Comparison of ENCODE assay signal across 9 mouse cellular contexts in genomic region chr11:101175636-101176116, GRCm38 (mm10). TPM values are rescaled to one million over a fixed set of nuclear protein-coding genes. Genes with fewer than 3 reads are reported as not detected.
A peak's percentile ranks its signal among the peaks of the same experiment; 100 is the strongest.
DNase-seq lines count a peak whose midpoint lies in the region; ATAC-seq and TF ChIP-seq lines count a peak whose summit lies in the region.
"Had no signal": no experiment of that assay in that cellular context is flagged by ENCODE, and none has a peak within 500 bp of the region (broad histone marks: within the 10 kb centered on the region; RNA-seq: fewer than 3 reads in every experiment).

No protein-coding gene starts in this region.

- 0 out of 2 replicates have a peak overlapping the region, but pooled peaks have one; percentile 11 for H3K4me3 ChIP-seq in neural tube, embryonic 11.5 days (ENCODE audit: low read depth, low read length)
- peak overlapping the region; percentile 55 for H3K4me3 ChIP-seq in hindbrain, embryonic 16.5 days (ENCODE audit: low read length)
- H3K4me3 ChIP-seq in midbrain, postnatal 0 days (ENCODE audit: low read depth, low read length): peak overlapping the region; percentile 48

- no peak overlapping the region for H3K9ac ChIP-seq in neural tube, embryonic 11.5 days (ENCODE audit: low read length)
- peak overlapping the region; percentile 79 for H3K9ac ChIP-seq in hindbrain, embryonic 16.5 days (ENCODE audit: low read depth, low read length)
- H3K9ac ChIP-seq in midbrain, postnatal 0 days (replicated peaks; ENCODE audit: low read length, poor library complexity, severe bottlenecking): peak overlapping the region; percentile 66

- H3K4me1 ChIP-seq in neural tube, embryonic 11.5 days (ENCODE audit: control insufficient read depth, insufficient read depth, low read length): peaks cover 10% of the 10 kb centered on the region; the same call in 1 of the 2 replicates
- H3K4me1 ChIP-seq in hindbrain, embryonic 16.5 days (ENCODE audit: control insufficient read depth, insufficient read depth, low read depth, low read length): peaks cover 59% of the 10 kb centered on the region
- peaks cover 26% of the 10 kb centered on the region for H3K4me1 ChIP-seq in midbrain, postnatal 0 days (ENCODE audit: insufficient read depth, low read length)

- WGBS in neural tube, embryonic 11.5 days: 10% methylated on average over 11 of the region's 11 CpGs
- 12% methylated on average over 11 of the region's 11 CpGs for WGBS in hindbrain, embryonic 16.5 days
- 9% methylated on average over 11 of the region's 11 CpGs for WGBS in midbrain, postnatal 0 days

- ATAC-seq in neural tube, embryonic 11.5 days (ENCODE audit: insufficient read depth, low FRiP score, low TSS enrichment): no peak
- no peak for ATAC-seq in hindbrain, embryonic 16.5 days
- ATAC-seq in midbrain, postnatal 0 days (ENCODE audit: low FRiP score): no peak

- peaks cover 52% of the 10 kb centered on the region for H3K27me3 ChIP-seq in neural tube, embryonic 11.5 days (ENCODE audit: control insufficient read depth, insufficient read depth, low read length)
- H3K27me3 ChIP-seq in hindbrain, embryonic 16.5 days (replicated peaks; ENCODE audit: control insufficient read depth, insufficient read depth, low read length): peaks cover 6% of the 10 kb centered on the region
- H3K27me3 ChIP-seq in midbrain, postnatal 0 days (ENCODE audit: insufficient read depth, low read length): 0 out of 2 replicates have a peak, but pooled peaks cover 7% of the 10 kb centered on the region

- peak overlapping the region; percentile 19; the same call in 1 of the 2 replicates for H3K4me2 ChIP-seq in neural tube, embryonic 11.5 days (ENCODE audit: low read depth)
- H3K4me2 ChIP-seq in hindbrain, embryonic 16.5 days (ENCODE audit: low read length): peak overlapping the region; percentile 77
- H3K4me2 ChIP-seq in midbrain, postnatal 0 days (ENCODE audit: low read depth, low read length, poor library complexity, severe bottlenecking): peak overlapping the region; percentile 53

- DNase-seq in adrenal gland, postnatal 14 days: peak; percentile 51
- DNase-seq in adrenal gland, adult 18-20 months (ENCODE audit: low spot score in 2 of 2): no peak
- DNase-seq in neural tube, embryonic 11.5 days (ENCODE audit: low spot score): no peak
- no peak for DNase-seq in neural tube, embryonic 10.5 days (ENCODE audit: extremely low spot score, low spot score)
- DNase-seq in midbrain, postnatal 0 days (ENCODE audit: low spot score): peak; percentile 81
- no peak for DNase-seq in thymus, postnatal 14 days
- DNase-seq in gastrocnemius, postnatal 25 days: no peak

- TF ChIP-seq CTCF in midbrain, postnatal 0 days (IDR thresholded peaks at IDR 0.05): no peak

- H3K36me3 ChIP-seq in neural tube, embryonic 11.5 days (ENCODE audit: control insufficient read depth, insufficient read depth, low read length): no peaks in the 10 kb centered on the region
- no peaks in the 10 kb centered on the region for H3K36me3 ChIP-seq in hindbrain, embryonic 16.5 days (ENCODE audit: control insufficient read depth, insufficient read depth, low read length)
- H3K36me3 ChIP-seq in midbrain, postnatal 0 days (ENCODE audit: insufficient read depth, low read length): no peaks in the 10 kb centered on the region

- H3K9me3 ChIP-seq in neural tube, embryonic 11.5 days (ENCODE audit: control insufficient read depth, low read length): no peaks in the 10 kb centered on the region
- H3K9me3 ChIP-seq in hindbrain, embryonic 16.5 days (ENCODE audit: control insufficient read depth, low read length): no peaks in the 10 kb centered on the region
- no peaks in the 10 kb centered on the region for H3K9me3 ChIP-seq in midbrain, postnatal 0 days (ENCODE audit: low read length)

- H3K27ac ChIP-seq in neural tube, embryonic 11.5 days (ENCODE audit: low read depth, low read length): no peak overlapping the region
- peak overlapping the region; percentile 83; the same call in 1 of the 2 replicates for H3K27ac ChIP-seq in hindbrain, embryonic 16.5 days (ENCODE audit: low read depth, low read length)
- H3K27ac ChIP-seq in midbrain, postnatal 0 days (ENCODE audit: low read depth, low read length): peak overlapping the region; percentile 67

RNA-seq across cellular contexts. Expression of gene Ccr10, which starts 0.4 kb away (rescaled TPM):
- total RNA-seq in adrenal gland, postnatal 14 days (2021): 1.4 and 1.5 TPM in 2 replicates
- total RNA-seq in adrenal gland, adult 18-20 months (2021): under 1 TPM in 1 of 2 experiments, not detected in 1; 0.51 TPM
- 0.14 and 0.44 TPM in 2 replicates for polyA plus RNA-seq in neural tube, embryonic 11.5 days (2014; fragmentation: Nextera tagmentation; extraction: Ambion mirVana)
- 0.32 and 0.60 TPM in 2 replicates for polyA plus RNA-seq in hindbrain, embryonic 16.5 days (2015; fragmentation: Nextera tagmentation; extraction: Ambion mirVana)
- 0.61 and 1.4 TPM in 2 replicates for total RNA-seq in midbrain, postnatal 0 days (2014; rRNA removed)
- polyA plus RNA-seq in midbrain, postnatal 0 days (2015; fragmentation: Nextera tagmentation; extraction: Ambion mirVana): 0.75 and 0.83 TPM in 2 replicates
- total RNA-seq in gastrocnemius, postnatal 25 days (2021): not detected
- total RNA-seq: neutrophil, adult 5-6 weeks had no signal

RNA-seq across cellular contexts. Expression of gene Plekhh3, which starts 4.5 kb away (rescaled TPM):
- total RNA-seq in adrenal gland, postnatal 14 days (2021): 30.5 and 32.7 TPM in 2 replicates
- 10 to 100 TPM; 24.3 to 25.6 TPM for total RNA-seq in adrenal gland, adult 18-20 months (2021)
- polyA plus RNA-seq in neural tube, embryonic 11.5 days (2014; fragmentation: Nextera tagmentation; extraction: Ambion mirVana): 9.2 and 11.8 TPM in 2 replicates
- polyA plus RNA-seq in hindbrain, embryonic 16.5 days (2015; fragmentation: Nextera tagmentation; extraction: Ambion mirVana): 9.3 and 9.5 TPM in 2 replicates
- 13.7 and 23.4 TPM in 2 replicates for total RNA-seq in midbrain, postnatal 0 days (2014; rRNA removed)
- 5.8 and 6.2 TPM in 2 replicates for polyA plus RNA-seq in midbrain, postnatal 0 days (2015; fragmentation: Nextera tagmentation; extraction: Ambion mirVana)
- total RNA-seq in gastrocnemius, postnatal 25 days (2021): 10 to 100 TPM; 18.4 to 24.0 TPM

RNA-seq across cellular contexts. Expression of gene Cntnap1, which starts 5.4 kb away (rescaled TPM):
- total RNA-seq in adrenal gland, postnatal 14 days (2021): 10.9 and 13.5 TPM in 2 replicates
- total RNA-seq in adrenal gland, adult 18-20 months (2021): 1 to 10 TPM; 6.4 to 7.3 TPM
- polyA plus RNA-seq in neural tube, embryonic 11.5 days (2014; fragmentation: Nextera tagmentation; extraction: Ambion mirVana): 0.94 and 1.0 TPM in 2 replicates
- 8.7 and 11.2 TPM in 2 replicates for polyA plus RNA-seq in hindbrain, embryonic 16.5 days (2015; fragmentation: Nextera tagmentation; extraction: Ambion mirVana)
- total RNA-seq in midbrain, postnatal 0 days (2014; rRNA removed): 12.5 and 15.0 TPM in 2 replicates
- polyA plus RNA-seq in midbrain, postnatal 0 days (2015; fragmentation: Nextera tagmentation; extraction: Ambion mirVana): 3.0 and 3.2 TPM in 2 replicates
- 1 to 10 TPM in 1 of 2 experiments, under 1 TPM in 1; 0.99 to 2.2 TPM for total RNA-seq in gastrocnemius, postnatal 25 days (2021)
- total RNA-seq: neutrophil, adult 5-6 weeks had no signal

RNA-seq across cellular contexts. Expression of gene Tubg2, which starts 20.0 kb away (rescaled TPM):
- 7.2 and 7.9 TPM in 2 replicates for total RNA-seq in adrenal gland, postnatal 14 days (2021)
- total RNA-seq in adrenal gland, adult 18-20 months (2021): 1 to 10 TPM; 5.9 to 6.4 TPM
- polyA plus RNA-seq in neural tube, embryonic 11.5 days (2014; fragmentation: Nextera tagmentation; extraction: Ambion mirVana): 6.2 and 6.9 TPM in 2 replicates
- 56.9 and 60.3 TPM in 2 replicates for polyA plus RNA-seq in hindbrain, embryonic 16.5 days (2015; fragmentation: Nextera tagmentation; extraction: Ambion mirVana)
- 38.4 and 40.6 TPM in 2 replicates for total RNA-seq in midbrain, postnatal 0 days (2014; rRNA removed)
- polyA plus RNA-seq in midbrain, postnatal 0 days (2015; fragmentation: Nextera tagmentation; extraction: Ambion mirVana): 86.1 and 93.8 TPM in 2 replicates
- total RNA-seq in gastrocnemius, postnatal 25 days (2021): 1 to 10 TPM; 2.7 to 2.8 TPM

RNA-seq across cellular contexts. Expression of gene Ezh1, which starts 50.6 kb away (rescaled TPM):
- total RNA-seq in adrenal gland, postnatal 14 days (2021): 28.8 and 37.7 TPM in 2 replicates
- 10 to 100 TPM; 29.5 to 35.6 TPM for total RNA-seq in adrenal gland, adult 18-20 months (2021)
- 11.2 and 12.4 TPM in 2 replicates for polyA plus RNA-seq in neural tube, embryonic 11.5 days (2014; fragmentation: Nextera tagmentation; extraction: Ambion mirVana)
- polyA plus RNA-seq in hindbrain, embryonic 16.5 days (2015; fragmentation: Nextera tagmentation; extraction: Ambion mirVana): 30.0 and 32.4 TPM in 2 replicates
- total RNA-seq in midbrain, postnatal 0 days (2014; rRNA removed): 26.5 and 40.0 TPM in 2 replicates
- 25.4 and 25.9 TPM in 2 replicates for polyA plus RNA-seq in midbrain, postnatal 0 days (2015; fragmentation: Nextera tagmentation; extraction: Ambion mirVana)
- 10 to 100 TPM; 17.8 to 18.9 TPM for total RNA-seq in gastrocnemius, postnatal 25 days (2021)

Comparison
In these comparisons a context has a peak if more than half of its experiments do, and no peak if none do; other contexts are left out.
1. DNase-seq: peak in adrenal gland, postnatal 14 days (single experiment) and midbrain, postnatal 0 days (single experiment); none in adrenal gland, adult 18-20 months (0 of 2), neural tube, embryonic 11.5 days (single experiment), neural tube, embryonic 10.5 days (single experiment), thymus, postnatal 14 days (single experiment) and gastrocnemius, postnatal 25 days (single experiment).
2. H3K4me2 ChIP-seq: peak in every context shown above with its lines; median percentile 77 in hindbrain, embryonic 16.5 days; 53 in midbrain, postnatal 0 days; 19 in neural tube, embryonic 11.5 days.
3. Peak in every context shown above with its lines, with median percentiles within 50 percentile points of each other: H3K4me3 ChIP-seq.